Mouse (Mus musculus): ENCODE results near the gene Arhgef28.
A peak's percentile ranks its signal among the peaks of the same experiment; 100 is the strongest.

Arhgef28 gene

GRCm38 (mm10) chr13:98205771-98206545 lies at the start of gene Arhgef28:
Gene Arhgef28, minus strand, starts transcription at chr13:98206439.
- DNase-seq (ENCODE audit: extremely low read depth, low read depth), result no peak

- no peak for DNase-seq (ENCODE audit: extremely low read depth, low read depth)
Observed at GRCm38 (mm10) chr13:98254921-98255320, 48.7 kb upstream of the Arhgef28 start.

GRCm38 (mm10) chr13:98249594-98249993 lies 43.4 kb upstream of the Arhgef28 start:
- DNase-seq (ENCODE audit: extremely low read depth, low read depth), result no peak

GRCm38 (mm10) chr13:98245386-98245785 lies 39.1 kb upstream of the Arhgef28 start:
- DNase-seq (ENCODE audit: extremely low read depth, low read depth), result no peak

- no peak for DNase-seq (ENCODE audit: extremely low read depth, low read depth)
Observed at GRCm38 (mm10) chr13:98244571-98245350, 38.5 kb upstream of the Arhgef28 start.

- no peak for DNase-seq (ENCODE audit: extremely low read depth, low read depth)
Observed at GRCm38 (mm10) chr13:98241531-98242282, 35.5 kb upstream of the Arhgef28 start.

GRCm38 (mm10) chr13:98239978-98240641 lies 33.9 kb upstream of the Arhgef28 start:
- DNase-seq (ENCODE audit: extremely low read depth, low read depth), result peak; percentile 36

- no peak for DNase-seq (ENCODE audit: extremely low read depth, low read depth)
Observed at GRCm38 (mm10) chr13:98235451-98235850, 29.2 kb upstream of the Arhgef28 start.

GRCm38 (mm10) chr13:98230511-98230910 lies 24.3 kb upstream of the Arhgef28 start:
- no peak for DNase-seq (ENCODE audit: extremely low read depth, low read depth)

- DNase-seq (ENCODE audit: extremely low read depth, low read depth), result no peak
Observed at GRCm38 (mm10) chr13:98226225-98226624, 20.0 kb upstream of the Arhgef28 start.

- no peak for DNase-seq (ENCODE audit: extremely low read depth, low read depth)
Observed at GRCm38 (mm10) chr13:98222848-98223247, 16.6 kb upstream of the Arhgef28 start.

- DNase-seq (ENCODE audit: extremely low read depth, low read depth), result no peak
Observed at GRCm38 (mm10) chr13:98210137-98210536, 3.9 kb upstream of the Arhgef28 start.

GRCm38 (mm10) chr13:98208842-98209241 lies 2.6 kb upstream of the Arhgef28 start:
- no peak for DNase-seq (ENCODE audit: extremely low read depth, low read depth)

- DNase-seq (ENCODE audit: extremely low read depth, low read depth), result no peak
Observed at GRCm38 (mm10) chr13:98206546-98206870, 269 bp upstream of the Arhgef28 start.

GRCm38 (mm10) chr13:98205111-98205510 lies 1.1 kb downstream of the Arhgef28 start:
- DNase-seq (ENCODE audit: extremely low read depth, low read depth), result no peak

GRCm38 (mm10) chr13:98204371-98204770 lies 1.9 kb downstream of the Arhgef28 start:
- no peak for DNase-seq (ENCODE audit: extremely low read depth, low read depth)

GRCm38 (mm10) chr13:98201436-98201835 lies 4.8 kb downstream of the Arhgef28 start:
- no peak for DNase-seq (ENCODE audit: extremely low read depth, low read depth)

GRCm38 (mm10) chr13:98192596-98192995 lies 13.6 kb downstream of the Arhgef28 start:
- DNase-seq (ENCODE audit: extremely low read depth, low read depth), result no peak

- no peak for DNase-seq (ENCODE audit: extremely low read depth, low read depth)
Observed at GRCm38 (mm10) chr13:98188500-98188899, 17.7 kb downstream of the Arhgef28 start.

- DNase-seq (ENCODE audit: extremely low read depth, low read depth), result no peak
Observed at GRCm38 (mm10) chr13:98187904-98188303, 18.3 kb downstream of the Arhgef28 start.

- DNase-seq (ENCODE audit: extremely low read depth, low read depth), result no peak
Observed at GRCm38 (mm10) chr13:98186179-98186578, 20.1 kb downstream of the Arhgef28 start.
